Mouse (Mus musculus) midbrain, embryonic 11.5 days (tissue): ENCODE measurements at regions not wholly inside any gene's neighbourhood (a gene's known extent, or its start where the extent isn't known, plus 50 kb on each side); places are given as distances from the start of the nearest gene placed in this dataset.

Experiments used
- ATAC-seq: fragments of 200-750 bp; cut with Nextera tagmentation; 2 replicates; pipeline ENCODE4 v1.8.0; 2017; ENCODE audit warnings: moderate TSS enrichment, moderate library complexity; ENCODE audit not compliant: low FRiP score
- DNase-seq: peaks from one replicate; pipeline ENCODE4 v3.0.0; 2015; ENCODE audit warnings: low spot score; ENCODE audit errors: missing footprints
- H3K27ac ChIP-seq: fragments of 300-500 bp; sonication (generic); 2 replicates; pipeline ENCODE4 v1.5.1; 2014; ENCODE audit warnings: low read depth, low read length
- H3K27me3 ChIP-seq: fragments of 300-500 bp; sonication (generic); 2 replicates; pipeline ENCODE4 v1.6.1; 2014; ENCODE audit warnings: mild to moderate bottlenecking, low read length, moderate library complexity, mixed read lengths; ENCODE audit not compliant: control insufficient read depth, insufficient read depth
- H3K36me3 ChIP-seq: fragments of 300-500 bp; sonication (generic); 2 replicates; pipeline ENCODE4 v1.6.1; 2014; ENCODE audit warnings: mild to moderate bottlenecking, low read length, moderate library complexity, mixed read lengths; ENCODE audit not compliant: control insufficient read depth, insufficient read depth
- H3K4me1 ChIP-seq: fragments of 300-500 bp; sonication (generic); 2 replicates; pipeline ENCODE4 v1.6.1; 2014; ENCODE audit warnings: low read length; ENCODE audit not compliant: control insufficient read depth, insufficient read depth
- H3K4me2 ChIP-seq: fragments of 300-500 bp; sonication (generic); 2 replicates; pipeline ENCODE4 v1.6.1; 2014; ENCODE audit warnings: mild to moderate bottlenecking, moderate library complexity
- H3K4me3 ChIP-seq: fragments of 300-500 bp; sonication (generic); 2 replicates; pipeline ENCODE4 v1.5.1; 2014; ENCODE audit warnings: low read depth, low read length
- H3K9ac ChIP-seq: fragments of 300-500 bp; sonication (generic); 2 replicates; pipeline ENCODE4 v1.6.1; 2014; ENCODE audit warnings: low read length
- H3K9me3 ChIP-seq: fragments of 300-500 bp; sonication (generic); 2 replicates; pipeline ENCODE4 v1.6.1; 2016; ENCODE audit warnings: low read length; ENCODE audit not compliant: control insufficient read depth
- WGBS: fragments of 180-500 bp; shearing (Covaris S2); extraction: QIAGEN DNeasy Blood & Tissue Kit; methylation state at CpG from one replicate; pipeline ENCODE4 v1.1.7; 2014; 5-methylcytosine and 5-hydroxymethylcytosine counted together

DNA sequence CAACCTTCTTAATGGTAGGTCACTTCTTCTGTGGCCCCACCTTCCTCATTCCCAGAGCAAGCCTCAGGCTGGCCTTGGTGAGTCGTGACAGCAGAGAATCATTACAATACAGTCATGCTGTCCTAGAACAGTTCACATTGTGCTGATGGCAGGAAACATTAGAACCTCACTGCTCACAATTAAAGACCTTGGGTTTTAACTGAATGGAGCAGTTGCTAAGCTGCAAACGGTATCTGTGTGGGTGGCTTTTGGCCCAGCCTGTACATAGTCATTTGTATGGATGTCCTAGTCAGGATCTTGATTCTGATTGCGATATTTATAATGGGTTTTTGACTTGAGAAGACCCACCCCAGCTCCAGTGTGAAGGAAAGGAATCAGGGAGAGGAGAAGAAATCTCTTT lies 336.1 kb upstream of the Plxna2 start:
- Histone ChIP-seq H3K36me3 (no peaks in the 10 kb centered on the region), H3K9ac (no peak overlapping the region), H3K4me3 (no peak overlapping the region), H3K4me1 (no peaks in the 10 kb centered on the region), H3K9me3 (no peaks in the 10 kb centered on the region), H3K4me2 (no peak overlapping the region), H3K27me3 (no peaks in the 10 kb centered on the region), H3K27ac (no peak overlapping the region)
- DNase-seq (peak; percentile 68), ATAC-seq (no peak)
- 64% methylated on average over 3 of the region's 3 CpGs for WGBS

- DNase-seq (no peak), ATAC-seq (no peak)
- no peak overlapping the region for H3K4me3 ChIP-seq
- no peaks in the 10 kb centered on the region for H3K36me3 ChIP-seq
- H3K9me3 ChIP-seq: no peaks in the 10 kb centered on the region
- no peaks in the 10 kb centered on the region for H3K4me1 ChIP-seq
- H3K9ac ChIP-seq: no peak overlapping the region
- no peak overlapping the region for H3K27ac ChIP-seq
- no peaks in the 10 kb centered on the region for H3K27me3 ChIP-seq
- H3K4me2 ChIP-seq: no peak overlapping the region
These were observed 350.0 kb upstream of the Plxna2 start for GRCm38 (mm10) chr1:194268028-194268427.

GRCm38 (mm10) chr1:194262374-194262773 lies 355.6 kb upstream of the Plxna2 start:
- Histone ChIP-seq H3K36me3 (no peaks in the 10 kb centered on the region), H3K4me3 (no peak overlapping the region), H3K9ac (no peak overlapping the region), H3K27me3 (no peaks in the 10 kb centered on the region), H3K27ac (no peak overlapping the region), H3K4me1 (peaks cover 6% of the 10 kb centered on the region), H3K9me3 (no peaks in the 10 kb centered on the region), H3K4me2 (no peak overlapping the region)
- peak; percentile 86 for DNase-seq
- ATAC-seq: peak; percentile 55
- WGBS: 27% methylated on average over 4 of the region's 4 CpGs

DNA sequence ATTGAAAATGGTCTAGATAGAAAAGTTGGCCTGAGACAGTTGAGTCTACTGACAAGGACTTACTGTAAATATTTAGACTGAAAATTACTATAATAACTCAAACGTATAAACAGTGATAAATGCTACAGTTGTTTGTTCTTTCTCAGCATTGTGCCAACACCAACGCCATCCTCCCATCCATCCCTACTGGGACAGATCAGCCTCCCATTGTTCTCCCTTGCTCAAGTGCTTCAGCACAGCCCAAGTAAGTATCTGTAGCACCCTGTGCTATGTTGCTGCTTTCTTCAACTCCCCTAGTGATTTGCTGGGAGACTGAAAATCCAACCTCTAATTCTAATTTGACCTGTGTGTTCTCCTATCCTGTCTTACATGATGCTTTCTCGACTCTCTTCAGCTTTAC lies 358.1 kb upstream of the Plxna2 start:
- Histone ChIP-seq H3K27me3 (no peaks in the 10 kb centered on the region), H3K9ac (no peak overlapping the region), H3K36me3 (no peaks in the 10 kb centered on the region), H3K4me3 (no peak overlapping the region), H3K4me1 (peaks cover 6% of the 10 kb centered on the region), H3K9me3 (no peaks in the 10 kb centered on the region), H3K27ac (no peak overlapping the region), H3K4me2 (no peak overlapping the region)
- ATAC-seq: no peak
- DNase-seq: no peak
- 83% methylated on average over 3 of the region's 3 CpGs for WGBS

- 4% methylated on average over 1 of the region's 1 CpGs for WGBS
- H3K36me3 ChIP-seq: no peaks in the 10 kb centered on the region
- H3K4me2 ChIP-seq: no peak overlapping the region
- H3K4me3 ChIP-seq: no peak overlapping the region
- H3K9ac ChIP-seq: no peak overlapping the region
- DNase-seq (peak; percentile 82), ATAC-seq (peak; percentile 83)
- peaks cover 6% of the 10 kb centered on the region; the same call in 1 of the 2 replicates for H3K4me1 ChIP-seq
- no peak overlapping the region for H3K27ac ChIP-seq
- no peaks in the 10 kb centered on the region for H3K27me3 ChIP-seq
- H3K9me3 ChIP-seq: no peaks in the 10 kb centered on the region
These were observed 373.1 kb upstream of the Plxna2 start for GRCm38 (mm10) chr1:194244776-194245366.

DNA sequence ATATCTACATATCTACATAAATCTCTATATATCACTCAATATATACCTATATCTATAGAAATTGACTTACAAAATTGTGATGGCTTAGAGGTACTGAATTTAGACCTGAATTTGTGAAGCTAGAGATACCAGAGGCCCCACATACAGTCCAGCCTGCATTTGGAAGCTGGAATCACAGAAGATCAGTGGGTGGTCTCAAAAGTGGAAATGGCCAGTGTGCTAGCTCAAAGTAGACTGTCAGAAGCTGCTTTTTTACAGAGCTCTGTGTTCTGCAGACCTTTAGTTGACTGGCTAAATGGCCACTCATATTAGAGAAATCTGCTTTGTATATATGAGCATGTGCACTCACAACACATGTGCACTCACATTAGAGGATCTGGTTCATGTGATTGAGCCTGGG lies 376.9 kb upstream of the Plxna2 start:
- no peak overlapping the region for H3K27ac ChIP-seq
- no peaks in the 10 kb centered on the region for H3K9me3 ChIP-seq
- H3K4me1 ChIP-seq: peaks cover 6% of the 10 kb centered on the region; the same call in 1 of the 2 replicates
- peak; percentile 71 for DNase-seq
- H3K4me2 ChIP-seq: no peak overlapping the region
- no peaks in the 10 kb centered on the region for H3K27me3 ChIP-seq
- H3K36me3 ChIP-seq: no peaks in the 10 kb centered on the region
- no peak for ATAC-seq
- H3K4me3 ChIP-seq: no peak overlapping the region
- no peak overlapping the region for H3K9ac ChIP-seq

DNA sequence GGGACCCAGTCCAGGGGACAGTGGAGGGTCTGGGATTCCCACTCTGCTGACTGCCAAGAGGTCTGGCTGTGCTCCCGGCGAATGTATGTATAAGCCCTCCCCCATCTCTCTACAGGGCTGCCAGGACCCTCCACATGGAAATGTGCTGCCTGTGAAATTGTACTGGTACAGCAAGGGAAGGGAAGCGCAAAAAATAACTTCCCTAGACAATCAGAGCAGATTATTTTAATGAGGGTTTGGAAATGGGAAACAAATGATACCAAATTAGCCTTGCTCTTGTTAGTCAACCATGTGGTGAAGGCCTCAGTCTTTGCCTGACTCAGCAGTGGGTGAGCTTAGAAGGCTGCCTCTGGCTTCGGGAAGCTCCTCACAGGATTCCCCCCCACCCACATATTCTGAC lies 386.8 kb upstream of the Plxna2 start:
- Histone ChIP-seq H3K27me3 (no peaks in the 10 kb centered on the region), H3K4me1 (peaks cover 14% of the 10 kb centered on the region), H3K4me2 (no peak overlapping the region), H3K4me3 (no peak overlapping the region), H3K9ac (no peak overlapping the region), H3K36me3 (no peaks in the 10 kb centered on the region), H3K27ac (no peak overlapping the region), H3K9me3 (no peaks in the 10 kb centered on the region)
- ATAC-seq: no peak
- 65% methylated on average over 4 of the region's 4 CpGs for WGBS
- no peak for DNase-seq

DNA sequence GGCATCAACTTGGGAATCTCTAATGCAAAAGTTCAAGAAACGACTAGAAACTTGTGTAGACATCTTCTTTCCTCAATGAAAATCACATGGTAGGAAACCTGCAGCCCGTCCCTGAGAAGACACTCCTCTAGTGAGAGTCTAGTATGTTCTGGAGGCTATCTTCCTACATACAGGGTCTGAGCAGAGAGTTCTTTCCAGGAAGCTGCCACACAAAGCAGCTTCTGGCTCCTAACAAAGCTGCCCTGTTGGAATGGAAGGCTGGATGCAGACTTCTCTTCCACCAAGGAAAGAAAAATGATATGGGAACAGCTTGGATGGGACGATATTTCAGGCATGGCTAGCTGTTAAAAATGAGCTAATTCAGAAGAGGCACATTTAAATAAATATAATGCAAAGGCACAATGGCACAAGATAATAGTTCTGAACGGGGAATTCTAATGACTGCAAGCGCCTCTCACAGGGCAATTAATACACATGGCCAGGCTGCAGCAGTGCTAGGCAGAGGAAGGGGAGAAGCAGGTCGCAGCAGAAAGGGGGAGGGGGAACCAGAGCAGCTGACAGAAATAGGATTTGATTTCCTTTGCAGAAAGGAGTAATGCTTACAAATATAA lies 391.4 kb upstream of the Plxna2 start:
- H3K4me1 ChIP-seq: peaks cover 36% of the 10 kb centered on the region
- H3K9ac ChIP-seq: peak overlapping the region; percentile 34; the same call in 1 of the 2 replicates
- H3K27me3 ChIP-seq: no peaks in the 10 kb centered on the region
- 29% methylated on average over 6 of the region's 6 CpGs for WGBS
- no peaks in the 10 kb centered on the region for H3K36me3 ChIP-seq
- no peaks in the 10 kb centered on the region for H3K9me3 ChIP-seq
- no peak overlapping the region for H3K4me3 ChIP-seq
- ATAC-seq: peak; percentile 72
- peak overlapping the region; percentile 84 for H3K27ac ChIP-seq
- DNase-seq: peak; percentile 86
- no peak overlapping the region for H3K4me2 ChIP-seq

DNA sequence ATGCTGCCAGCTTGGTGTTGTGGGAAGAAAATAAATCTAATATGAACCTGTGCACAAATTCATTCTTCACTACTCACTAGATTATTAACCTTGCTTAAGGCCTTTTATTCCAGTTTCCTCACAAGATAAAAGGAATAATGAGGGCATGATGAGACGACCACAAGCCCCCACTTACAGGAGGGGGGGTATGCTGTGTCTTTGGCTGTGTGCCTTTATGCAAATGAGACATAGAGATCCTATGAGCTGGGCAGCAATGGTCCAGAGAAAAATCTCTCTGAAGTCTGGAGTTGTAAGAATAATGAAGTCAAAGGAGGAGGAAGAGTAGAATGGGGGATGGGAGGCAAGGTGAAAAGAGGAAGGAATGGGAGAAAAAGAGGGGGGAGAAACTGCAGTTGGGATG lies 392.2 kb upstream of the Plxna2 start:
- no peaks in the 10 kb centered on the region for H3K9me3 ChIP-seq
- peaks cover 33% of the 10 kb centered on the region for H3K4me1 ChIP-seq
- ATAC-seq (no peak), DNase-seq (no peak)
- no peaks in the 10 kb centered on the region for H3K36me3 ChIP-seq
- H3K9ac ChIP-seq: no peak overlapping the region
- H3K27me3 ChIP-seq: no peaks in the 10 kb centered on the region
- WGBS: 16% methylated on average over 1 of the region's 1 CpGs
- no peak overlapping the region; the same call in 1 of the 2 replicates for H3K27ac ChIP-seq
- H3K4me3 ChIP-seq: no peak overlapping the region
- no peak overlapping the region for H3K4me2 ChIP-seq
